Mouse (Mus musculus) cerebellum, postnatal 25 days (tissue): ENCODE measurements at regions not wholly inside any gene's neighbourhood (a gene's known extent, or its start where the extent isn't known, plus 50 kb on each side); places are given as distances from the start of the nearest gene placed in this dataset.

Experiments used
- DNase-seq, 2 experiments: peaks; one replicate each; pipeline ENCODE4 v3.0.0; 2021; ENCODE audit warnings: mixed read lengths in 2 of 2

- DNase-seq = no peak
These were observed 284.8 kb upstream of the Grik2 start for GRCm38 (mm10) chr10:50073185-50073980.

DNA sequence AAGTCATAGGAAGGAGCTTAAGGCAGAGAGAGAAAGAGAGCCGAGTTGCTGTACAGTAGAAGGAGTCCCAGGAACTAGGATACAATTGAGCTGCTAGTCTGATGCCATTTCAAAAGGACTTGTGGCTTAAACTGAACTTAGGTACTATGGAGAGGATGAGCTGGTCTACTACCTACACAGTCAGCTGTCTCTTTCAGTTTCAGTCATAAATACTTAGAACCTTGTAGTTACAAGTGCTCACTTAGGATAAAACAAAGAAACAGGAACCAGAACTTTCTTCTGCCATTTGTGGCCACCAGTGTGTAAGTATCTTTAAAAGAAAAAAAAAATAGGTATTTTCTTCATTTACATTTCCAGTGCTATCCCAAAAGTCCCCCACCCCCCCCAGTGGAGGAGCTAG is 283.3 kb upstream of the Grik2 start:
- DNase-seq = no peak

- DNase-seq = peak; percentile 52 to 70
These were observed 274.8 kb upstream of the Grik2 start for GRCm38 (mm10) chr10:50063392-50063791.

GRCm38 (mm10) chr10:50062716-50063115 is 274.1 kb upstream of the Grik2 start:
- peak; percentile 53 to 63 for DNase-seq
